Mouse (Mus musculus) 3T3-L1 (cell line): ENCODE data around the gene Fntb.
"Not testable (repeated sequence)": the region's sequence is repeated elsewhere in the genome, so short reads cannot be mapped to it uniquely, and the experiment has no call there.

ENCODE experiments used
- DNase-seq: peaks from one replicate; pipeline ENCODE4 v3.0.0-alpha.2; 2015; ENCODE audit warnings: low read depth, low spot score

The Fntb gene

GRCm38 (mm10) chr12:76765354-76765851 lies at the start of gene Fntb, which contains the start of gene Churc1:
Gene Fntb (plus strand): TSS chr12:76765589.
Gene Churc1 (plus strand): TSS chr12:76765538.
- peak; percentile 96 for DNase-seq

GRCm38 (mm10) chr12:76718384-76718783 lies 47.0 kb upstream of the Fntb start:
- no peak for DNase-seq

GRCm38 (mm10) chr12:76720572-76720971 lies 44.8 kb upstream of the Fntb start:
- peak; percentile 11 for DNase-seq

- DNase-seq, result no peak
Observed at GRCm38 (mm10) chr12:76722026-76722425, 43.4 kb upstream of the Fntb start.

DNA sequence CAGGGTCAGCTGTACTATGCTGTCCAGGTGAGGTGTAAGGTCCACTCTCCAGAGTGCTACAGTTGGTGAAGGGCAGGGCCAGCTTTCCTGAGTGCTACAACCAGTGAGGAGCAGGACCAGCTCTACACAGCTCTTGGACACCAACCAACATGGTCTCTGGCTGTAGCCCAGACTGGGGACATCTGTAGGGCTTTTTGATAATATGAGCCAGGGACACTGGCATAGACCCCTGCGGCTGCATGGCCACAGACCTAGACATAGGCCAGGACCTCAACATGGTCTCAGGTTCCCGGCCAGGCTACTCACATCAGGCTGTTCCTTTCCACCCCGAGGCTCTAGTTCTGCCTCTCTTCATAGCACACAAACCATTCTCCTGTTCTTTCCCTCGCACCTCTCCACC lies 37.4 kb upstream of the Fntb start:
- DNase-seq, result no peak

DNA sequence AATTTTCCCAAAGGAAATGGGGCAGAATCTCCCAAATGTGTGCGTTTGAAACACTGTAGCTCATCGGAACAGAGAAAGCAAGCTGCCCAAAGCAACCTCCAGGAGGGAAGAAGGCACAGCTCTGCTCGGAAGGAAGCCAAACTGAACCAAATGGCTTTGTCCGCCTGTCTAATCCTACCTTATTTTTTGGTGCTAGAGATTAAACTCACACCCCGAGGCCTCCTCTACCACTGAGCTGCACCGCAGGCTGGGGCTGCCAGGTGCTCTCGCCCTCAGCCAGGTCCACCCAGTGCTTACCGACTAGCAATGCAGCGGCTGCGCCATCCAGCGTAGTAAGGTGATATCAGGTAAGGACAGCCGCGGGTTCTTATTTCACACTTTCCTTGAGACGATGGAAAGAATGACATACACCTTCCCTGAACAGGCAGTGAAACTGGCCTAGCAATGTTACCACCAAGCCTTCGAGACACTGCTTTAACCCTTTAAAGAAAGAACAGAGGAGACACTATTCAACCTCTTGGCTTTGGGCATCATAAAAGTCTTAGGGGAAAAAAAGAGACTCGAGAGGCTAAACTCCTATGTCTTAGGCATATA lies 14.4 kb upstream of the Fntb start:
- no peak for DNase-seq

DNA sequence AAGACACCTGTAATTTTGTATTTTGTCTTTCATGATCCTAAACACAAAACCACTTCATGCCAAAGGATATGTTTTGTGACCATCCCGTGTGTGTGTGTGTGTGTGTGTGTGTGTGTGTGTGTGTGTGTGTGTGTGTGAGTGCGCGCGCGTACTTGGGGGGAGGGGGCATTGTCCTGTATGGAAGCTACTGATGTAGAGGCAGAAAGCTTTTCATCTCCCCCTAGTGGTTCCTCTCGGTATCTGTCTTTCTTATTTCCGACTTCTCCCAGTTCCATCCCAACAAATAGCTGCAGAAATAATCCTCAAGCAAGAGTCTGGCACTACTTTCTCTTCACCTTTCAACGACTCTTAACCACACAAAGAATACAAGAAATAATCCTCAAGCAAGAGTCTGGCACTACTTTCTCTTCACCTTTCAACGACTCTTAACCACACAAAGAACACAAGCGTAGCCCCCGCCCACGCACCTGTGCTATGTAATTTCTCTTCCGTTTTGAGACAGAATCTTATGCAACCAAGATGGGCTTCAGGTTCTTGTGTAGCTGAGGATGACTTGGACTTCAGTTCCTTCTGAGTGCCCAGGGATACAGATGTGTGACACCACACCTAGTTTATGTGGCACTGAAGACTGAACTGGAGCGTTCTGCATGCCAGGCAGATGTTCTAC lies 12.6 kb upstream of the Fntb start:
- peak; percentile 71 for DNase-seq

GRCm38 (mm10) chr12:76765901-76766630 lies 677 bp downstream of the Fntb start:
- DNase-seq, result no peak

GRCm38 (mm10) chr12:76770841-76771500 lies 5.6 kb downstream of the Fntb start:
- no peak for DNase-seq

- no peak for DNase-seq
Observed at GRCm38 (mm10) chr12:76771540-76771939, 6.2 kb downstream of the Fntb start.

DNA sequence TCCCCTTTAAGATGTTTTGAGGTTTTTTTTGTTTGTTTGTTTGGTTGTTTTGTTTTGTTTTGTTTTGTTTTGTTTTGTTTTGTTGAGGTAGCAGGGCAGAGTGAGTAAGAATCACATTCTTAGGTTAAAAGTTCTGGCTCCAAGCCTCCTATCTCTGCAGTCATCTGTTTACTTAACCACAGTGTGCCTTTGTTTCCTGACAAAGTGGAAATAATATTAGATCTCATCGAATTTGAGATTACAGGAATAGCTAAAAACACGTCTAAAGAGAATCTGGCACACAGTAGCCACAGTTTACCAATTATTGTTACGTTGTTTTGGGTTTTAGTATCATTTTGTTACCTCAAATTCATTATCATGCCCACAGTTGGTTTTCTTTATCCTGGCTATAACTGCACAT lies 9.3 kb downstream of the Fntb start:
- no peak for DNase-seq

DNA sequence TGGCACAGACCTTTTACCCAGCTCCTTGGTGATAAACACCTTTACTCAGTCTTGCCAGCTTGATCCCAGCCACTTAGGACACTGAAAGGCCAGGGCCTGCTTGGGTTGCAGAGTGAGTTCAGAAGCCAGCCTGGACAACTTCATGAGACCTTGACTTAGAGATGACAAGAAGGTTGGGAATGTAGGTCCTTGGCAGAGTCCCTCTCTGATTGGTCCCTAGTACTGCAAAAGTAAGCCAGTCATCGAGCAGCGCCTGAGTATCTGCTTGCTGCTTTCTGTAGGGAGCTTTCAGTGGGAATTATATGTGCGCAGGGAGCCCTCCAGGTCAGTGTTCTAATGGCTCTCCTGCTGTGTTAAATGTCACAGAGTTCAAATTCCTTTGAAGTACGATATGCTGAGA lies 9.7 kb downstream of the Fntb start:
- DNase-seq, result no peak

- no peak for DNase-seq
Observed at GRCm38 (mm10) chr12:76776898-76777297, 11.5 kb downstream of the Fntb start.

DNA sequence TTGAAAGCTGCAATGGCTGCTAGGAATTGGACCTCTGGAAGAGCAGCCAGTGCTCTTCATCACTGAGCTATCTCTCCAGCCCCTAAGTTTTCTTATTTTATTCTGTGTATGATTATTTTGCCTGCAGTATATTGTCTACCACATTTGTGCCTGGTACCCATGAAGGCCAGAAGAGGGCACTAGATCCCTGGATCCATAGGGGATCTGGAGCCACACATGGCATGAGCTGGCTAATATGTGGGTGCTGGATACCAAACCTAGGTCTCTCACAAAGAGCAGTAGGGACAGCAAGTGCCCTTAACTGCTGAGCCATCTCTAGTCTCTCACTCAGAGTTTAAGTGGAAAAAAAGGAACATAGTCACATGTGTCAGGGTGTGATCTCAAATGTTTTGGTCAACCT lies 12.5 kb downstream of the Fntb start:
- no peak for DNase-seq

DNA sequence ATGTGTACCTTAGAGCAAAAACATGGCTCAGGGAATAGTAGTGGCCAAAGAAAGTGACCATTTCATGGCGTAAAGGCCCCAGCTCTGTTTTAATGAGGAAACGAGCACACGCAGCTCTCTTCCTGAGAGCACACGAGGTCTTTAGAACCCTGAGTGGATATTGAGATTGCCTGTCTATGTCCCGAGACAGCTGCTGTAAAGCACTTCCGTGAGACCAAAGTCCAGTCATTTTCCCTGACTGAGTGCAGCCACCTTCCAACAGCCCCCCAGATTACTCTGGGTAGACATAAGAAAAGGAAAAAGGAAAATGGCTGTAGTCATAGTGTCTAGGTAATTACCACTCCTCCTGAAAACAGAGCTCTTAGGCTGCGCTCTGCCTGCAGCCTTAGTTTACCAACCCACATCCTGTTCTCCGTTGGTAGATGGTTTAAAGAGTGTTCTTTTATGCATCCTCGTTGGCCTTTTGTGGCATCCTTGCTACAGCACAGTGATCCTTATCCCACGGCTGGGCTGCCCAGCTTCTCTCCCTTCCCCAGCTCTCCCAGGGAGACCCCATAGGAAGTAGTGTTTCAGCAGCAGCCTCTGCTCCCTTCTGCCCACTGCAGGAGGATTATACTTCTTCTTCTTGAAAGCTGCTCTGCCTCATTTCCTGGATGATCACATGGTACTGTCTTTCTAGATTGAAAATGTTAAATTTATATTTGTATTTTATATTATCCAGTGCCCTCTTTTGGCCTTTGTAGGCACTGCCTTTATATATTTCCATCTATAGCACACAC lies 13.1 kb downstream of the Fntb start:
- DNase-seq, result no peak

- DNase-seq, result no peak
Observed at GRCm38 (mm10) chr12:76779951-76780350, 14.6 kb downstream of the Fntb start.

- DNase-seq, result no peak
Observed at GRCm38 (mm10) chr12:76780639-76781468, 15.5 kb downstream of the Fntb start.

DNA sequence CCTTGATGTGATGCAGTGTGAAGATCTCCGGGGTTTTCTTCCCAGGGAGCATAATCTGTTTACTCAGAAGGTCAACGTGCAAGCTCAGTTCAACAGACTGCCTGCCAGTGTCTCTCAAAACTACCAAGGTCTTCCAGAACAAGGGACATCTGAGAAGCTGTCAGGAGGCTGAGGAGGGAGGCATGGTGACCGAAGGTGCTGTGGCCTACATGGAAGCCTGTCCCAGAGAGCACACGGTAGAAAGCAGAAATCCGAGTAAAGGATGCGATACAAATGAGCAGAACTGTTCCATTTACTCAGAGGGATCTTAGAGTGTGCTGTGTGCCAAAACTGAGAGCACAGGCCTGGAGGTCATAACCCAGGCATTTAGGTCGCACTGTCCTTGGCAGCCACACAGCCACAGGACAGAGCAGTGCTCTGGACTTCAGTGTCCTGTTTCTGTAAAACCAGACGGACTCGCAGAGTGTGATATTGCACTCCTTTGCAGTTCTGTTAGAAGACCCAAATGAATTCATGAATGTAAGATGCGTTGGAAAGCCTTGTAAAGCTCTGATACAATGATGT lies 18.7 kb downstream of the Fntb start:
- no peak for DNase-seq

DNA sequence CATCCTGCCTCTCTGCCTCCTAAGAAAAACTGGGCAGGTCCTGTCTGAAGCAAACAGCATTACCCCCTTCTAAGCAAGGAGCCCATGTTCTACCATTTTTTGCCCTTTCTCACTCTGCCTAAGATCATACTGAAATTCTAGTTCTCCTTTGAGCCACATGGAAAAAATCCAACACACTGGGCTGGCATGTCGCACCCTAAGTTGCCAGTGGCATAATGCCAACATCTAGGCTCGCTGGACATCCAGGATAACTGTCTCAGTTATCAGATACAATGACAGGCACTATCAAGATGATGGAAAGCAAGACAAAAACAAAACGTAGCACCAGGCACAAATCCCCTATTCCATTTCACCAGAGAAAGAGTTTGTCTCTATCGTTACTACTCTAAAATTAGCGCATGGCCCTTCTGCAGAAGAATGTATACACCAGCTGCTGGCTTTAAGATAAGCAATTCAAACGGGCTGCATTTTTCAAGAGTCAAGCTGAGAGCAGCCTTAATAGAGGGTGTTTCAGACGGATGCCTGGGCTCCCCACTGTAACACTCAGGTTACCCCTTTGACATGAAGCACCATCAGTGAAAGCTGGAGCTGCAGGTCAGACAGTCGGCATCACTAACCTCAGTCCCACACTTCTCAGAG lies 25.2 kb downstream of the Fntb start:
- DNase-seq, result no peak

GRCm38 (mm10) chr12:76792540-76792939 lies 27.2 kb downstream of the Fntb start:
- not testable (repeated sequence) for DNase-seq
